Mouse (Mus musculus) embryonic fibroblast, embryonic 13.5 days (primary cell): ENCODE measurements around the gene Cenpl. TPM values are rescaled to one million over a fixed set of nuclear protein-coding genes. Genes with fewer than 3 reads are reported as not detected.

ENCODE experiments used
- H3K27ac ChIP-seq: 2 replicates; pipeline ENCODE4 v1.5.1; 2012; ENCODE audit warnings: low read length, control low read depth, inconsistent platforms; ENCODE audit not compliant: insufficient read depth
- H3K4me1 ChIP-seq: 2 replicates; pipeline ENCODE4 v1.6.1; 2011; ENCODE audit warnings: low read length; ENCODE audit not compliant: control insufficient read depth, insufficient read depth
- H3K4me3 ChIP-seq: 2 replicates; pipeline ENCODE4 v1.5.1; 2011; ENCODE audit warnings: mild to moderate bottlenecking, control low read depth, low read length; ENCODE audit not compliant: insufficient read depth
- CTCF ChIP-seq: IDR thresholded peaks from 2 replicates; pipeline ENCODE4 v1.5.1; 2011; ENCODE audit warnings: mild to moderate bottlenecking, control low read depth, low read length, moderate library complexity, borderline replicate concordance; ENCODE audit not compliant: insufficient read depth
- POLR2A ChIP-seq: IDR thresholded peaks from 2 replicates; pipeline ENCODE4 v1.6.1; 2011; ENCODE audit warnings: low read depth, mild to moderate bottlenecking, control low read depth, low read length, moderate library complexity
- polyA plus RNA-seq: library from polyadenylated mRNA; stranded (reverse); fragments of >200 nt; gene quantifications from 2 replicates; pipeline ENCODE4 v1.2.4, GENCODE M21; 2011; ENCODE audit warnings: low read depth; ENCODE audit not compliant: missing spikeins, insufficient read length

The Cenpl gene
- polyA plus RNA-seq, 1 experiment, result 11.3 TPM

DNA sequence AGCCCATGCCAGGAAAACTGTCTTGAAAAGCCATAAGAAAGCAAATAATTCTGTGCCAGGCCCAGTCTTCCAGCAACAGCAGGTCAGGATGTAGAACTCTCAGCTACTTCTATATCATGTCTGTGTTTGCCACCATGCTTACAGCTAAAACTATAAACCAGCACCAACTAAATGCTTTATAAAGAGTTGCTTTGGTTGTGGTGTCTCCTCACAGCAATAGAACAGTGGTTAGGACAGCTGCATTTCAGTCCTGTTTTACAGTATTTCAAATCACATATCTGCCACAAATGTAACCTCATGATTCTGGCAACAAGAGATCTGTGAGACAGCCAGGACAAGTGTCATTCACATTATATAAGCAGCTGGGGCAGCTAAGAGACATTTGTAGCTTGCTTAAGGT lies 29.7 kb upstream of the Cenpl start:
- Histone ChIP-seq H3K4me1 (0 out of 2 replicates have a peak, but pooled peaks cover 4% of the 10 kb centered on the region), H3K27ac (no peak overlapping the region), H3K4me3 (no peak overlapping the region)
- no peak; the same call in 1 of the 2 replicates for TF ChIP-seq POLR2A
- no peak for TF ChIP-seq CTCF

DNA sequence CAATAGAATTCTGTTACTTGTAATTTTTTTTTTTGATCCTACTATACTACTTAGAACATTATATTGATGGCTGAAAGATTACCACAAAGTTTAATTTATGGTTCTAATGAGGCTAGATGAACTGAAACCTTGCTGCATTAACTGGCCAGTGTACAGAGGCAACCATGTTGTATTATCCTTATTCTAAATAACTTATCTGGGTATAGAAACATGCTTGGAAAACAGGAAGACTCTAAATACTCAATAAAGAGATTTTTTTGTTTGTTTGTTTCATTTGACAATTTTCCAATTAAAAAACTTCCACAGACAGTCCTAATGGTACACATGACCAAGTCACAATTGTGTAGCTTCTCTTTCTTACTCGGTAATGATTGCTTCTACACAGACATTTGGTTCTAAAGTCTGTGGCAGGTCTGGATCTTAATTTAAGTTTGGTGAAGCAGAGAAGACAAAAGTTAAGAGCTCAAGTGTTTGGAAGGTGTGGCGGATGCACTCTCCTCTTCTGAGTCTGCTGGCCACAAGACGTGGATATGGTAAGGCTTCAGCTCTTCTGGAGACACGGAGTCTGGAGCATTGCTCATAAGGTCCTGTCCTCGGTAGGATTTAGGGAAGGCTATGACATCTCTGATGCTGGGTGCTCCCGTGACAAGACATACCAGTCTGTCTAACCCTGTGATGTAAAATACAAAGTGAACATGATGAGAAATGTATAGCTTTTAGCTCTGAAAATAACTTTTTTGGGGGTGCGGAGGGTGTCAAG lies 29.1 kb upstream of the Cenpl start:
- 0 out of 2 replicates have a peak, but pooled peaks cover 4% of the 10 kb centered on the region for H3K4me1 ChIP-seq
- H3K27ac ChIP-seq, result no peak overlapping the region
- no peak overlapping the region for H3K4me3 ChIP-seq
- TF ChIP-seq POLR2A (no peak), CTCF (no peak)

DNA sequence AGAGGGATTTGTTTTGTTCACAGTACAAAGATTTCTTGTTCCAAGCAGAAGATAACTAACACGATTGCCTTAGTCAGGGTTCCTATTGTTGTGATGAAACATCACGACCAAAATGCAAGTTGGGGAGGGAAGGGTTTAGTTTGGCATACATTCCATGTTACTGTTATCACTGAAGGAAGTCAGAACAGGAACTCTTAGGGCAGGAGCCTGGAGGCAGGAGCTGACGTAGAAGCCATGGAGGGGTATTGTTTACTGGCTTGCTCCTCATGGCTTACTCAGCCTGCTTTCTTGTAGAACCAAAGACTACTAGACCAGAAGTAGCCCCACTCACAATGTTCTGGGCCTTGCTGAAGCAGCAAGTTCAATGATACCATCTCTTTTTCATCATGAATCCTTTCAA lies 23.5 kb upstream of the Cenpl start:
- no peaks in the 10 kb centered on the region for H3K4me1 ChIP-seq
- no peak overlapping the region for H3K27ac ChIP-seq
- no peak overlapping the region for H3K4me3 ChIP-seq
- TF ChIP-seq CTCF, result no peak
- TF ChIP-seq POLR2A, result no peak

DNA sequence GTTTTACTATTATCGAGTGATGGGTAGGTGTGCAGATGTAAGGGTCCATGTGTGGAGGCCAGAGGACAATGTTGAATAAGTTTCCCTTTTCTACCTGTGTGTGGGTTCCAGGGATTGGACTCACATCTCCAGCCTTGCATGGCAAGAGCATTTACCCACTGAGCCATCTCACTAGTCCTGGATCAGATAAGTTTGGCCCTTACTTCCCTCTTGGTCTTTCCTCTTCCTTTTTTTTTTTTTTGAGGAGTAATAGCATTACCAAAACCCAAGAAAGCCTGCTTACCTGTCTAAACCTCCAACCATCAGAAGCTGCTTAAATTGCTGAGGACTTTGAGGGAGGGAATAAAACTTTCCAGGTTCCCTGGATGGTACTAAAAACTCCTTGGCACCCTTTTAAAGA lies 13.3 kb upstream of the Cenpl start:
- Histone ChIP-seq H3K4me3 (no peak overlapping the region), H3K27ac (no peak overlapping the region), H3K4me1 (no peaks in the 10 kb centered on the region)
- TF ChIP-seq CTCF, result no peak
- no peak for TF ChIP-seq POLR2A

DNA sequence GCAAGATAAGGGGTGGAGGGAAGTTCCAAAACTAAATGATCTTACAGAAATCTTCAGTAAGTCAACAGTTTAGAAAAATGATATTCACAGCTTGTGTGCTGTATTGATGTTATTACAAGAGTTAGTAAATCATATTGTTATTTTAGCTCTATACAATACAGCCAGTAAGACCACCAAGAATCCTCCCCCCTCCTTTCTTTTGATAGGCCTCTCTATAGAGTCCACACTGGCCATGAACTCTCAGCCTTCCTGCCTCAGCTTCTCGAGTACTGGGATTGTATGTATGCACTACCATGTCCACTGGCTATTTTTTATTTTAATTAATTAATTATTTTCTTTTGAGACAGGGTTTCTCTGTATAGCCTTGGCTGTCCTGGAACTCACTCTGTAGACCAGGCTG lies 7.2 kb upstream of the Cenpl start:
- Histone ChIP-seq H3K4me3 (no peak overlapping the region), H3K27ac (no peak overlapping the region), H3K4me1 (no peaks in the 10 kb centered on the region)
- no peak for TF ChIP-seq POLR2A
- TF ChIP-seq CTCF, result no peak

DNA sequence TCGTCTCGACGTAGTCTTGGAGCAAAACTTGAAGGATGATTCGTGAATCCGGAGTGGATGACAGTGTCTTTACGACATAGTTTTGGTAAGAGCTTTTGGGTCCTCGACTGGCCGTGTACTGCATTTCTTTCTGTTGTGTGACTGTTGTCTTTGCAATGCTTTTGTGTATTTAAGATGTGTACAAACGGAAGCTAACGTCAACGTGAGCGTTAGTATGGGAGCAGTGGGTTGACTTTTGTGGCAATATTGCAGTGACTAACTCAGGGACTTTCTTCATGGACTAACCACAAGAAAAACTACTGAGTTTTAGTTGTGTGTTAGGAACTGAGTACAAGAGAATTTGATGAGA lies 733 bp downstream of the Cenpl start:
- H3K4me3 ChIP-seq, result peak overlapping the region; percentile 96
- peaks cover 2% of the 10 kb centered on the region; the same call in 1 of the 2 replicates for H3K4me1 ChIP-seq
- H3K27ac ChIP-seq, result peak overlapping the region; percentile 12
- TF ChIP-seq CTCF (no peak), POLR2A (no peak)

DNA sequence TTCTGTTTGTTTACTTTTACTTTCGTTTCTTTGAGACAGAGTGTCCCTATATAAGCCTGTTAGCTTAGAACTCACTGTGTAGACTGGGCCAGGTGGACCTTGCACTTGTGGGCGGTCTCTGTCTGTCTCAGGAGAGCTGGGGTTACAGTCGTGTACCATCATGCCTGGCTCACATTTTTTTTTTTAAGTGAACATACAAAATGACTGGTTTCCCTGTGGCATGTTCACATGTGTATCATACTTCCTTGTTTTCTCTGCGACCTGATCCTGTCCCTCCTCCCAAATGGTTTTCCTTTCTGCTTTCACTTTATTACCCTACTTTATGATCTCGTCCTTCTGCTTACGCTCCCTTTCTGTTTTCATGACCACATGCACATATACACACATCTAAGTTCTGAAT lies 5.7 kb downstream of the Cenpl start:
- TF ChIP-seq POLR2A (no peak), CTCF (no peak)
- Histone ChIP-seq H3K4me3 (no peak overlapping the region), H3K27ac (no peak overlapping the region), H3K4me1 (peaks cover 2% of the 10 kb centered on the region; the same call in 1 of the 2 replicates)

DNA sequence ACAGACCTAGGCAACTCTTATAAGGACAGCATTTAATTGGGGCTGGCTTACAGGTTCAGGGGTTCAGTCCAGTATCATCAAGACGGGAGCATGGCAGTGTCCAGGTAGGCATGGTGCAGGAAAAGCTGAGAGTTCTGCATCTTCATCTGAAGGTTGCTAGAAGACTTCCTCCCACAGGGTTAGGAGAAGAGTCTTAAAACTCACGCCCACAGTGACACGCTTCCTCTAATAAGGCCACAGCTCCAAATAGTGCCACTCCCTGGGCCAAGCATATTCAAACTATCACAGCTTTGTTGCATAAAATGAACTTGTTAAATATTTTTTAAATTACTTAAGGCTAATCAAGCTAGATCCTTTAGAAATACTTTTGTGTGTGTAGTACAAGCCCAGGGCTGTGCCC lies 6.7 kb downstream of the Cenpl start:
- H3K4me1 ChIP-seq, result peaks cover 2% of the 10 kb centered on the region; the same call in 1 of the 2 replicates
- no peak overlapping the region for H3K27ac ChIP-seq
- no peak overlapping the region for H3K4me3 ChIP-seq
- no peak for TF ChIP-seq CTCF
- TF ChIP-seq POLR2A, result no peak

DNA sequence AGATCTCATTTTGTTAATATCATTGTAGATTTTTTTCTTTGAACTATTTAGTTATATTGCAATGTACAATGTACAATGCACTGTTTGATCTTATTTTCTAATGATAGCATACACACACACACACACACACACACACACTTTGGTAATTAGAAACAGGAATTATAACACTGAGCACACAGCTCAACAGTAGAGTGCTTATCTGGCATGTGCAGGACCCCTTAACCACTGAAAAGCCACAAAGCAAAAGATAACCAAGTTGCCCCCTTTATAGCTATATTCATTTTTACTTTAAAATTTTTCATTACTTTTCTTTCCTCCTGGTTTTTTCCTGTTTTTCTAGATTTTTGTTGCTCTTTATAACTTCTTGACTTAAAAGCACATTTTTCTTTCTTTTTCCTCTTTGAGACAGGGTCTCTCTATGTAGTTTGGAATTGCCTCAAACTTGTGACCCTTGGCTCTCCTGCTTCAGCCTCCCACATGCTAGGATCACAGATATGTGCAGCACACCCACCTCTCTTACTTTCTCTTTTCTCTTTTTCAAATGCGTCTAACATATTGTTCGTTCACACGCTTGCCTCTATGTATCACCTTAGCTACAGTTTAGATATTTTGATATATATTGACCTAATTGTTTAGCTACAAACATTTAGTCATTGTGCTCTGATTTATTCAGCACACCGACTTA lies 29.4 kb downstream of the Cenpl start:
- TF ChIP-seq CTCF, result no peak
- no peak for TF ChIP-seq POLR2A
- Histone ChIP-seq H3K4me1 (no peaks in the 10 kb centered on the region), H3K4me3 (no peak overlapping the region), H3K27ac (no peak overlapping the region)

DNA sequence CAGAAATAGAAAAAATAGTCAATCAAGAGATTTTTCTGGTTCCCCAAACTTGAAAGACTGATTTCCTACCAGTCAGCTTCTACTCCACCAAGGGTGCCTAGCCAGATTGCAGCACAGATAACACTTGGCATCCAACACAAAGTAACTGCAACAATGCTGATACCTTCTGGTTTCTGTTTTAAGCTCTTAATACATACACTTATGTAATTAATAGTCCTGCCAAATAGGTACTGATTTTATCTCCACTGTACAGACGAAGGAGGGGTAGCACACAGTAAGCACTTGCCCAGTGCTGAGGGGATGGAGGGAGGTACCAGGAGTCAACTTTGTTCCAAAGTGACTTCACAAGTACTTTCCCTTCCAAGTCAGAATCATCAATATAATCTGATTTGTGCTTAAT lies 33.3 kb downstream of the Cenpl start:
- no peaks in the 10 kb centered on the region for H3K4me1 ChIP-seq
- H3K27ac ChIP-seq, result no peak overlapping the region
- no peak for TF ChIP-seq POLR2A
- no peak for TF ChIP-seq CTCF
- H3K4me3 ChIP-seq, result no peak overlapping the region
